Mouse (Mus musculus): ENCODE data around the gene Cks1b.

Gene Cks1b

DNA sequence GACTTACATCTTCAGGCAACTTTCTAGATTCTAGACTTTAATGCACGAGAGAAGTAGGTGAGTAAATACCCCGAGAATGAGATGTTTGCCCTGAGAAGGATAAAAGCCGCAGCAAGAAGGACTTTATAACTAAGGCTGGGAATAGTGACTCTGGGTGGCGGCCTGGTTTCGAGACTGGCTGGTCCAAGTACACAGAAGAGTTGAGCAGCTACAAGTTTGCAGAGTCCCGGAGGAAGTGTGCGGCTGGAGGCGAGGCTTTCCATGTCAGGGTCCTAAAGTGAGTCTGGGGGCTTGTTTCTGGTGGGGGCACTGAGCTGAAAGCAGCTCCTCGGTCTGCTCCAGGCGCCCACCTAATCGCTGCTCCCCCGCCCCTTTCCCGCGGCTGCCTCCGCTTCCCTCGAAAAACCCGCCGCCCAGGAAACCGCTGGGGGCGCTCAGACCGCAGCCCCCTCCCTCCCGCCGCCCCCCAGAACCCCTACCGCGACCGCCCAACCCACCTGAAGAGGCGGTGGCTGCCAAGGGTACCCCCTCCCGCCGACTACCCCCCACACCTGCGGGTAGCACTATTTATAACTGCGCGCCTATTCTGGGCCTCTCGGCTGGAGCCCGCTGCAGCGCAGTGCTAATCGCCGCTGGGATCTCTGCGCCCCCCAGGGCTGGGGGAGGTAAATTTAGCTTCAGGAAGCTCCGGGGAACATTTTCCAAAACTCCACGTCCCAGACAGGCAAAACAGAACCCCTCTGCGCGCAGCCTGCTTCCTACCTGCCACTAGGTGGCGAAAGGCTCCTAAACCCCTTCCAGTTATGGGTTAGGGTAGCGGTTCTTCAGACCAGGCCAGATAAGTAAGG lies 22.2 kb downstream of the Cks1b start:
- peak; percentile 83 for DNase-seq (ENCODE audit: low read depth, low spot score)

DNA sequence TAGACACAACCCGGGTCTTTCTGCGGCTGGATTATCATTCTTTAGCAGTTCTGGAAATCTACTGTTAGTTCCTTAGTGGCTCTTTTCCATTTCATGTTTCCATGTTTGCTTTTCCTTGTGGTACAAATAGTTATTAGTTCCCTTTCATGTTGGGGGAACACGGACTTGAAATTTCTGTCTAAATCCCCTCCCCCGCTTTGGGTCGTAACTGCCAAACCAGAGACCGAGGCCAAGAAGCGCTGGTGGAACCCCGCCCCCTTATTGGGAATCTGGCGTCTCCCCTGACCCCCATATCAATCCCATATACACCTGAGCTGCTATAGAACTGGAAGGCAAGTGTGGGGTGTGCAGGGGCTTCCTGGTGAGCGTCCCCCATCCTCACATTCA lies 22.8 kb downstream of the Cks1b start:
- no peak for DNase-seq (ENCODE audit: low read depth, low spot score)

DNA sequence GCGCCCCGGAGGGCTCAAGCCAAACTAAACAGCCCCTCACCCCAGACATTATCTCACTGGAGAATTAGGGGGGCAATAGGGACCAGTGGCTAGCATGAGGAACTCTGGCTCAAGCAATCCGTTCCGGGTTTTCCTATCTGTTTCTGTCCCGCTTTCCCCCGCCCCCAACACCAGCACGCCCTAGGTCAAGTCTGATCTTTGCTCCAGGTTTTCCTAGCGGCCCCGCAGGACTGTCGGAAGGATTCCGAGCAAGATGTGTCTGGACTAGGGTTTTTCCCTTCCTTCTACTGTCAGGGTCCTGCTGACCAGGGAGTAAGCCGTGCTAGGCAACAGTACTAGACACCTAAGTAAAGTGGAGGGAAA lies 23.3 kb downstream of the Cks1b start:
- DNase-seq (ENCODE audit: low read depth, low spot score): peak; percentile 94

DNA sequence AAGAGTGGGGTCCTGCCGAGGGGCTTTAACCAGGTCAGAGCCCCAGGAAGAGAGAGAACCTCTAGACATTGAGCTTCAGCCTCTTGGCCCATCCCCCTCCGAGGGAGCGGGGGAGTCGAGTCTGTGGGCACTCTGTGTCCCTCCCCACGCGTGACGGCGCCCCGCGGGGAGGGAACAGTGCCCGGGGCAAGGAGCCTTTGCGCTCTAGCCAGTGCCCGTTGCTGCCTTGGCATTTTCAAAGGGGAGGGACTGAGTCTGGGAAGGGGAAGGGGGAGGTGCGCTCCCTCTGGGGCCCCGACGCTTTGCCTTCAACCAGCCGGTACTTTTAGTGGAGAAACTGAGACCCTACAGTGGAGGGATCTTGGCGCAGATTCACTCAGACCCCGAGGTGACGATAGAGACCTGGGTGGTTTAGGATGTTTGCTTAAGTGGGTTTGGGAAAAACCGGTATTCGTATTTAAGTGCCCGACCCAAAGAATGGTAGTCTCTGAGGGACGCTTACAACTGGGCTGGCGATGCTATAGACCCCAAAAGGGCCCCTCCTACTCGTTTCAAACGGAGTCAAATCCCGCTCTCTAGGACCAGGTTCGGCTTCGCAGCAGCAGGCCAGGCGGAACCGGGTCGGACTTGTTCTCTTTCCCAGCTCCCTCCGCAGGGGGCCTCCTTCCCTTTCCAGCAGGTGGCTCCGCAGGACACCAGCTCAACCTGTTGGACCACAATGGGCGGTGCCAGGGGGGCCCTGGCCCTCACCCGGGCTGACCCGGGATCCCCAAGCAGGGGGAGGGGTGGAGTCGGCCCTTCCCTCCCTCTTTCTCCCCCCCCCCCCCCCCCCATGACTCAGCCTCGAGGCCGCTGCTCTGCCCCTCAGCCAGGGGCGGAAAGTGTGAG lies 23.9 kb downstream of the Cks1b start, which contains the start of gene Zbtb7b:
Gene Zbtb7b, minus strand, starts transcription at position 771 of the 888 bp plus-strand sequence.
- DNase-seq (ENCODE audit: low read depth, low spot score): peak; percentile 90

DNA sequence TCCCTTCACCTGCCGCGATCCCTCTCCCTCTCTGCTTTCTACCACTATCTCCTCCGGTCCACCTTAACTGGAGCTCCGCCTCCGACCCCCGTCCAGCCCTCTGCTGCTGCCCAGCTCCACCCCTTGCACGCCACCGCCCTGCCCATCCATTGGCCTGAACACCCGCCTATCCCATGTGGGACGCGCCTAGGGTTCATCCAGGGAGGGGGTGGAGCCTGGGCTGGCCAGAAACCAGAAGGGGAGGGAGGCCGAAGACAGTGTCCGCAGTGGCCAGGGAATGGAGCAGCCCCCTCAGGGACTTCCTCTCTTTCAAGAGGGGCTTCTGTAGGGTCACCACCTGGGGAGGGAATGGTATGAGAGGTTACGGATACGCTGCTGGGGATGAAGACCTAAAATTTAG lies 24.6 kb downstream of the Cks1b start:
- peak; percentile 99 for DNase-seq (ENCODE audit: low read depth, low spot score)

DNA sequence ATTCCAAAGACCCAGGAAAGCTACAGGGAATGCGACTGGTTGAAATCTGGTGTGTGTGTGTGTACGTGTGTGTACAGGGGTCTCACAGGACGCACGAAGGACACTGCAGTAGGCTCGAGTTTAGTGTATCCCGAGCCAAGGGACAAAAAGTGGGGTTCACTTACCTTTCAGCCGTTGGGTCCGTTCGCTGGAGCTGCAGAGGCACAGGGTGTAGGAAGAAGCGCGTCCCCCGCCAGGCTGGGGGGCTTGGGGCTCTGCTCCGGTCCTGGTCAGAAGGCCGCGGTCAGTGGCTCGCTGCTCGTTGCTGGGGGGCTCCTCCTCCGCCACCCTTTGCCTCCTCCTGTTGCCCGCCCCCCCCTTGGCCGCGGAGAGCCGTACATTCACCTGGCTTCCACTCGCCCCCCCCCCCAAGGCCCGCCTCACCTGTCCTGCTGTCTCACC lies 25.3 kb downstream of the Cks1b start:
- no peak for DNase-seq (ENCODE audit: low read depth, low spot score)

DNA sequence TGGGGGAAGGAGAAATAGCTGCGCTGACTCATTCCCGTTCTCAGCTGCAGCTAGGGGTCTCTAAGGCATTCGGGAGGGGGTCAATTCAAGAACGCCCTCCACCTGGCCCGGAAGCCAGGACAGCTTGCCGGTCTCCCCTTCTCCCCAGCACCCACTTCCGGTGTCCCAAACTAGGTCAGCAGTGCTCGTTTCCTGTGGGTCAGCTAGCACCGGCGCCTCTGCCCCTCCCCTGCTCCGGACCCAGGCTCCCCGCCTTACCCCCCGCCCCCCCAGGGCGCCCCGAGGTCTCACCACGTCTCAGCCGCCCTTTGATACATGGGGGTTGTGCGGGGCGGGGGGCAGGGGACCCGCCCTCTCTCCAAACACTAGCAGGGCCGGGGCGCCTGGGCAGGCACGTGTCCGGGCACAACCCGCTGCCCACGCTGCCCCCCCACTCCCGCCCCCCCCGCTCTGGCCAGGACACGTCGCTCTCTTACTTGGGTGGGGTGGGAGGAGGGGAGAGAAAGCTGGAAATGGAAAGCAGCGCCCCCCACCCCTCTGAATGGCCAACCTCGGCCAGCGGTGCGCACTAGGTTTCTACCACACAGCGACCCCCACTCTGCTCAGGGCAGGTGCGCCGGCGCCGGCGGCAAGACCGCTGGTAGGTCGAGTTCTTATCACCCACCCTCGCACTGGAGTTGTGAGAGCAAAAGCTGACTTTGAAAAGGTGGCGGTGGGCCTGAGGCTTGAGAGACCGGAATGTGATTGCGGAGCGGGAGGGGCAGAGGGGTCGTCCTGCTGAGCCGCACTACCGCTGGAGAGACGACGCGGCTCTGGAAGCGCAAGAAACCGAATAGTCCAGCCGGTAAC lies 26.3 kb downstream of the Cks1b start:
- DNase-seq (ENCODE audit: low read depth, low spot score): peak; percentile 79

DNA sequence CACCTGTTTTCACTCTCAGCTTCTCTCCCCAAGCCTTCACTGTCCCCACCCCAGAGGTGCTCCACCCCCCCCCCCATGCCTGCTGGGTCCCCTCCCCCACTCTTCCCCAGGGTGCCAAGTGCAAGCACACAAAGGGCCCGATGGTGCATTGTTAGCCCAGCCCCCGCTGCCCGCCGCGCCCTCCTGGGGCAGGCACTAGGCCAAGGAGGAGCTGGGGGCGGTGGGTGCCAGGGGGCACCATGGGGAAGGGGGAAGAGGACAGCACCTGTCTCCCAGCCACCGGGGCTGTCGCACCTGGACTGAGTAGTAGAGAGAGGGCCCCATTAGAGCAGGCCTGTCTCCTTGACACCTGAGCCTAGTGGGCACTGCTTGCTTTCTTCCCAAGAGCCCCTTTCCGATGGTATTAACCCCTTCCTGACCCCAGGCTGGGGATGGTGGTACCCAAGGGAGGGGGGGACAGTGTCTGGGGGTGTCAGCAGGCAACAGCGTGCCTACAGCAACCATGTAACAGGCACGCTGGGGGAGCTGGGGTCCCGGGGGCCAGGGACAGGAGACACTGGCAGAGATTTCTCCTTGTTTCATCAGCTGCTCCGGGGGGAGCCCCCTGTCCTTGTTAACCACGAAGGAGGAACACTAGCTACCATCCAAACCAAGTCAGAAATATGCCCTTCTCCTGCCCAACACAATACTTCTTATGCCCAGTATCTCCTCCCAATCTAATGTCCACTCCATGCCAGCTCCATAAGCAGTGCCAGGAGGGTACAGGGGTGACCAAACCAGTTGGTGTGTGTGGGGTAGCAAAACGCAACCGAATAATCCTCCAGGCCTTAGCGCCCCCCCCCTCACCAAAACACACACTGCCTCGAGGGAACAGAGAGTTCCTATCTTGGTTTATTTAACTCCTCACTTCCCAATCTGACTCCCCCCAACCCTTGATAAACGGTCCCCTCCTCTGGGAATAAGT lies 27.2 kb downstream of the Cks1b start:
- peak; percentile 62 for DNase-seq (ENCODE audit: low read depth, low spot score)

DNA sequence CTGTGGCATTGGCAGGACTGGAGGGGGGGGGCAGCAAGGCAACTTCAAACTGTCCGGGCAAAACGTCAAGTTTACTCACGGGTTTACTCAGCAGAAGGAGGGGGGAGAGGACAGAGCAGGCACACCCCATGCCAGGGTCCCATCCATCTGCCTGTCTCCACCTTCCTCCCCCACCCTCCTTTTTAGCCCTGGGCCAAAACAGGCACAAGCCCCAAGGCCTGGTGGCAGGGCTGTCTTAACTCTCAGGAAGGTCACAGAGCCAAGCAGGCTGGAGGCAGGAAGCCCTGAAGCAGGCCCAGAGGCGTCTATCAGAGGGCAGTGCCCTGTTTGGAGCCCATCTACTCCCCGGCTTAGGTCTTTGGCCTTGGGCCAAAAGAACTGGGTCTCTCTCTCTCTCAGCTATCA lies 28.1 kb downstream of the Cks1b start:
- DNase-seq (ENCODE audit: low read depth, low spot score): peak; percentile 45

DNA sequence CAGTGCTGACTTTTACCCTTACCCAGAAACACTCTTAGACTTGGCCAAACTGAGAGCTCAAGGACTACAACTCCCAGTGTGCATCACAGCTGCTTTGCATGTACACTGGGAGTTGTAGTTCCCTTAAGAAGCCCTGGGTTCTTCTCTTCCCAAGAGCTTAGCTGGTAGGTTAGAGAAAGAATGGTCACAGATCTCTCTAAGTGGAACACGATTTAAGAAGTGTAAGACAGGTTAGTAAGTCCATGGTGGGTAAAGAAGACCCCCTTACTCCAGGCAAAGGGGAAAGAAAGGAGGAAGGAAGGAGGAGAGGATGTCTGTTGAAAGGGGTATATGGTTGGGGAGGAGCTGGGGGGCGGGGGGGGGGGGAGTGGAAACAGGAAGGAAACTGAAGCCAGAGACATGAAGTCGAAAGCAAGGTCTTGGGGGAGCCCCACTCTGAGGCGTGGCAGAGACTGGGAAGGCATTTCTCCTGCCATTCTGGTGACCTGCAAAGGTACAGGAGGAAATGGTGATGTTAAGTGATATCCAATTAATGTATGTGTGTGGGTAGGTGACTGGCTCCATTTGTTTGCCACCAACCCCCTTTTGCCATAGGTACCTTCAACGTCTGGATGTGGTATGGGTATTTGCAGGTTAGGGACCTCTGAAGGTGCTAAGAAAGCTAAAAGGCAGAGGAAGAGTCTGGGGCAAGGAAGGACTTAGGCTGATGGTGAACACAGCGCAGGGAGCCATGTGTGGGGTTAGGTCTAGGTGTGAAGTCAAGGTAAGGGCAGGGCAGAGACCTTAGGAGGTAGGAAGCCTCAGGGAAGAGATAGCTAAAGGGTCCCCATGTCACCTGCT lies 29.1 kb downstream of the Cks1b start:
- peak; percentile 84 for DNase-seq (ENCODE audit: low read depth, low spot score)

DNA sequence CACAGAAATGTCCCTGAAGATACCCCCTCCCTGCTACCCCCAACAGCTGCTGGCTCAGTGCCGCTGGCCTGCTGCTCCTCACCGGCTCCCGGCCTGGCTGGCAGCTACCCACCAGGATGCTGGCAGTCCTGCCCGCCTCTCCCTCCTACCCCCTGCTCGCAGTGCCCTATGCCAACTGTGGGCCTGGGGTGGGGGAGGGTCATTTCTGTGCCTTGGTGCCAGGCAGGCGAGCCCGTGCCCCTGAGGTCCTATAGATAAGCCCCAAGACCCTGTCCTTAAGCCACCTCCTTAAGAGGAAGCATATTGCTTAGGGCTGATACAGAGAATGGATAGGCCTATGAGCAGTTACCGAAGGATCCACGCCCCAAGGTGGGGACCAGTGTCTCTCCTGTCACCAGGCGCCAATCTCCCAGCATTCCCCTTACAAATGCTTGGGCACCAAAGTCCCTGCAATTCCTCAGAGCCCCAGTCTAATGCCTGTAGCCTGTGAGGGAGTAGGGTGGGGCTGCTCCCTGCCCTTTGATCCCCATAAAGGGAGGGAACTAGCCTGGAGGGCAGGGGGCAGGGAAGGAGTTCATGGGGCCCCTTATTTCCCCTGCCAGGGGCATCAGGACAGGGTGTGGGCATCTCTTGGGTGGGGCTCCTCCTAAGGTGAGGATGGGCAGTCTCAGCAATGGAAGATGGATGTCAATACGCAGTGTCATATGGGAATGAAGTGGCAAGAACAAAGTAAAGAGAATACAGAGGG lies 29.9 kb downstream of the Cks1b start:
- peak; percentile 59 for DNase-seq (ENCODE audit: low read depth, low spot score)

DNA sequence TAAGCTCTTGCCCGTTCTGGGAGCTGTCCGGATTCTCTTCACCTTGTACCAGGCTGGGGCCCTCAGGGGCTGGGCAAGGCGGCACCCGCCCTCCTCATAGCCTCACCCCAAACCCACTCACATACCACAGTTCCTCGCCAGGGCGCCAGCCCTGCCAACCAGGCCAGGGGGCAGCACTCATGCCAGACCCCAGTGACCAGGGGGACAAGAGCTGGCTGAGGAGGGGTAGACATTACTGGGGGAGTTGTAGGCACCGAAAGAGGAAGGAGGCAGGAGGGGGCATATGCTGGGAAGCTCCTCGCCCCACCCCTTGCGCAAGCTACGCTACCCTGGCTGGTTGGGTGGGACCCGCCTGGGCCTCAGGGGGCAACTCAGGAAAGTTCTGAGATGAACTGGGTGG lies 30.6 kb downstream of the Cks1b start:
- no peak for DNase-seq (ENCODE audit: low read depth, low spot score)

DNA sequence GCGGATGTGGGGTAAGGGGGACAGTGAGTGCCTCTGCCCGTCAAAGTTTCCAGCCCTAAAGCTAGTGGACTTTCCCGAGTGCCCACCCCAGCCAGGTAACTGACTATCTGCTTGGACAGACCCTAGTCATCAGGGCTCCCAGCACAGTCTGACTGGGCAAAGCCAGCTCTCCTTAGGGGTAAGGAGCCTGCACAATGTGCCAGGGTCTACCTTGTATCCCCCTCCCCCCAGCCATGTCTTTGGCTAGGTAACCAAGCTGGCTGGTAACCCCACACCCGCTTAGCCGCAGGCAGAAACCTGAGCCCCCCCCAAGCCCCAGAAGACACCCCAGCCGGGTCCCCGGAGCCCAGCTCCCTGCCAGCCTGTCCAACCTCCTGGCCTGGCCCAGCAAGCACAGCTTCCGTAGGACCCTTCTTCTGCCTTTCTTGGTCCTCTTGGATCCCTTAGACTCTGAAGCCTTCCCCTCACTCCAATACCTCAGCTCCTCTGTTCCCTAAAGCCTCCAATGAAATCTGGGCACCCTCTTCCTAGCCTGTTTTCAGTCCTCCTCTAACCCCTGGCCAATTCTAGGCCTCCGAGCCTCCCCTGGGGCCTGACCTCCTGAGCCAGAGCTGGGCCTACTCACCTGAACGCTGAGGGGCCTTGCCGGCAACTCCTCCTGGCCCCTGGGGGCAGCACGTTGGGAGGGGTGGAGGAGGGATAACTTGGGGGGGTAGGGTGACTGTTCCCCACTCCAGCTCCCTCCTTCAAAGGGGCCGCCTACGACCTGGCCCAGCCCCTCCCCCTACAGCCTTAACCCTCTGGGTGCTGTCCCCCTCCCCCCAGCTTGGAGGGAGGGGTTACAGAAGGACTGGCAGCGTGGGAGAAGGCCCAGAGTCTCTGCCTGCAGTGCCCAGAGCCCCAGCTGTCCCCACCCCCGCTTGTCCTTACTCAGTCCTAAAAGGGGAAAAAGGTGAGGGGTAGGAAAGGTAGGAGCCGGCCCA lies 31.5 kb downstream of the Cks1b start:
- DNase-seq (ENCODE audit: low read depth, low spot score): no peak

DNA sequence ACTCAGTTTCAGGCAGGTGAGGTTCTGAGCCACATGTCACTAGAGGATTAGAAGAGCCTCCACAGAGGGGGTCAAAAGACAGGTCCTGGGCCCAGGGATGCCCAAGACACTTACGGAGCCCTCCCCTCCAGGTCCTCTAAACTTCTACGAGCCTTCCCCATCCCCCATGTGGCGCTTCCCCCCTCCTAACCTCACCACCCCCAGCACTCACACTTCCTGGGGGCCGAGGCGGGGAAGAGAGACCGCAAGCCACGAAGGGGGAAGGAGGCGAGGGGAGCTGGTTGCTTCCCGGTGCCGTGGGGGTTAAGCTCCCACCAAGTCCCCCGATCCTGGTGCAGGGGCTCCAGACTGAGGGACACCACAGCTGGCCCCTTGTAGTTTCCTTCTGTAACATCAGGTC lies 32.7 kb downstream of the Cks1b start:
- DNase-seq (ENCODE audit: low read depth, low spot score): no peak

DNA sequence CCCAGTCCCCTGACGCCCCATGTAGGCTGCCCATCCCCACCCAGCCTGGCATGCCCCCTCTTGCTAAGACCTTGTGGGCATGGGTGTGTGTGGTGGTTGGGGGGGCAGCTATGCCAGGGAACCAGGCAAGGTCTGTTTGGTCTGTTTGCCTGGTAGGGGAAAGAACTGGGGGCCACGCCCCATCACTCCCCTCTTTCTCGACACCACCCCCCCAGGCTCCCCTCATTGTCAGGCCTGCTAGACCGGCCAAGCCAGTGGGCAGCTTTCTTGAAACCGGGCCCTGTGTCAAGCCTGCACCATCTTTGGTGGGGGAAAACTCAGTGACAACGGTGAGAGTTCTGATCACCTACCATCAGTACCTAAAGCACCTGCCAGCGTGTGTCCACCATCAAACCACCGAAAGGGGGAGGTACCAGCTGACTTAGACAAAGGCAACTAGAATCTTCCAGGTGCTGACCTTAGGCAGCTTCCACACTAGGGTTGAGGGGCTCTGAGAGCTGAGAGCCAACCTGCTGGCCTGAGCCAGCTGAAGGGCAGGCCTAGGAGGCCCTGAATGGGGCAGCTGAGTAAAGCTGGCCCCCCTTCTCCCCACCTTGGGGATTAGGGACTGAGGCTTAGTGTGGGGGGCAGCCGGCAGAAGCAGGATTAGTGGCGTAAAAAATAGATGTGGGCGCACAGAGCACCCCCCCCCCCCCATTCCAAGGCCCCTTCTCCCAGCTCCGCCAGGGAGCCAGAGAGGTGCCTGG lies 33.7 kb downstream of the Cks1b start:
- DNase-seq (ENCODE audit: low read depth, low spot score): no peak

DNA sequence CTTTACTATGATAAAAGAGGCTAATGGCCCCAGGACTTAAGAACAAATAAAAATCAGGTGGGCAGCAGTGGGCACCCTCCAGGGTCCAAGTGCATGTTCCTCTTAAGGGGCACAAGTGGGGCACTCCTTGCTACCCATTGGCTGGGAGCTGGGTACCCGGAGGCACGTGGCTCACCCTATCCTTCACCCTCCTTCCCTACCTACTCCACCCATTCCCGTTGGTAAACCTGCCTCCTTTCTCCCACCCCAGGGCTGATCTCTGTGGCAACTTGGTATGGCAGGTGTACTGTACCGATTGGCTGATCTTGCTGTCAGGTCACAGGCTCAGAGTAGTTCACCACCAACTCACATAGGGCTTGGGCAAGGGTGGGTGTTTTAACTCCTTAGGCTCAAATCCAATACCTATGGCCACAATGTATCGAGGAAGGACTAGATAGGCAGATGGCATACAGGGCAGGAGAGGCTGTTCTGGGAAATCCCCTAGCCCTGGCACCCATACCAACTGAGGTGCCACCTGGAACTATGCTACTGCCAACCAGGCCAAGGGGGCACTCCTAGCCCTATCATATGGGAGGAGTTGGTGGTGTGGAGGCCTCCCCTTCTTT lies 34.4 kb downstream of the Cks1b start:
- no peak for DNase-seq (ENCODE audit: low read depth, low spot score)

DNA sequence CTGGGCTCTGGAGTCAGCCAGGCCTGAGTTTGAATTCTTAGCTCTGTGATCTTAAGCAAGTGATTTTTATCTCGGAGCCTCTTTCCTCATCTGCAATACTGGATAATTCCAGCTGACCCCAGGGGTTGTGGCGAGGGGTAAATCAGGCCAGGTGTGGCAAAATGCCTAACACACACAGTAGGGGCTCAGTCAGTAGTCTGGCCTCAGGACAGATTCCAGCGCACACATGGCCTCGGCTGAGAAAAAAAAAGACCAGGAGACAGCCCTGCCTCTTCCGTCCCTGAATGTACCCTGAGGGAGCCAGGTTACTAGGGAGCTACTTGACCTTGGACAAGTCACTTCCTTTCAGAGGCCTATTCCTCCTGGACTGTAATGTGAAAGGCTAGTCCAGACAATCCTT lies 35.2 kb downstream of the Cks1b start:
- DNase-seq (ENCODE audit: low read depth, low spot score): no peak
